Mouse (Mus musculus) layer of hippocampus, postnatal 36 days (tissue): ENCODE data around the gene Arrdc4. TPM values are rescaled to one million over a fixed set of nuclear protein-coding genes. Genes with fewer than 3 reads are reported as not detected.

Experiments used
- DNase-seq, 2 experiments: peaks; one replicate each; pipeline ENCODE4 v3.0.0; 2022
- total RNA-seq, 2 experiments: library from RNA; stranded (reverse); gene quantifications; 2 replicates each; pipeline ENCODE4 v1.2.3; 2021

Arrdc4 gene
- total RNA-seq, 2 experiments from 2014 or later, result 13.6 to 14.6 TPM

DNA sequence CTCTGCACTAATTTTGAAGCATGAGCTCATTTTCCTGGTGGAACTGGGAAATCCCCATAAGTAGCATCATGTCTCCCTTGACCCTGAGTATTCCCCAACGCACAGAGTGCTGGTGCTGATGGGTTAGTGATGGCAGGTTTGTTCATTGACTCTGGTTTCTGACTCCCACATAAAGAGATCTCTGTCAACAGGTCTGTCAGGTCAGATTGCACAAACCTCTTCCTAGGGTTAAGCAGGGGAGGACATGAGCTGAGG lies 39.8 kb downstream of the Arrdc4 start:
- DNase-seq, result no peak

DNA sequence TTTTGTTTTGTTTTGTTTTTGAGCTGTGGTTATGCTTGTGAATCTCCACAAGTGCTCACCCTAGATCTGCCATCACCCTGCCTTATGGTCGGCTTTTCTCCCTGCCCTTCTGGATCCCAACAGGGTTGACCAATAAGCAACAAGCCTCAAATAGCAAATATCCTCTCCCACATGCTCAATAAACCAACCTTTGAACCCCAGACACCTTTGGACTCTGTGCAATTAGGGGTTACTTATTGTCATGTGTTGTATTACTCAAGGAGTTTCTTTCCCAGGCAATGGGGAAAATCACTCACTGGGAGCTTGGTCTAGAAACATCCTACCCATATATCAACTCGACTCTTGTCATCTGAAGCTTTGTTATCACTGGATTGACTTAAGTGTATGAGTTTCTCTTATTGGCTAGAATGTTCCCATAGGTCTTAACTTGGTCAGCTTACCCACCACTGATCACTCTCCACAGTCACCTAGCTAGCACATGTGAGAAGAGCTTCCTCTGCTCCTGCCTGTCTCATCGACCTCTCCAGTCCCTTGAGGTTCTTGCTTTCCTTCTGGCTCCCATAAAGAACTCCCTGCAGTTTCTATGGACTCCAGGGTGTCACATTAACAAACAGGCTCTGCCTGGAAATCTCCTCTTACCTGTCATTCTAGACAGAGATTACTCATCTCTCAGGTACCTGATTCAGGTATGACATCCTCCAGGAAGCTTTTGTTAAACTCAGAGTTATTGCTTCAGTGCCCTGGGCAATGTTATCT lies 40.3 kb downstream of the Arrdc4 start:
- DNase-seq, result no peak

DNA sequence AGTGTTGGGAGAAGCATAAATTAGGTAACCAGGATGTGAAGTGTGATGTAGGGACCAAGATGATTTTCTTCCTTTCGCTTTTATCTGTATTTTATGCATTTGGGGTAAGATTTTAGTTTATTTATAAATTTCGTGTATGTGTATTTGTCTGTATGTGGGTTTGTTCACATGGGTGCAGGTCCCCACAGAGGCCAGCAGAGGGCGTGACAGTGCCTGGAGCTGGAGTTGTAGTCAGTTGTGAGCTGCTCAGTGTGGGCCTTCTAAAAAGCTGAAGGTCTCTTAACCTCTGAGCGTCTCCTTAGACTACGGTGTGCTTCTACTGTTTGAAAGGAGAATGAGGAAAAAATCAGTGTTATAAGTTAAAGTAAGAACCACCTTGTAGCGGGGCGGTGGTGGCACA lies 43.9 kb downstream of the Arrdc4 start:
- no peak for DNase-seq

DNA sequence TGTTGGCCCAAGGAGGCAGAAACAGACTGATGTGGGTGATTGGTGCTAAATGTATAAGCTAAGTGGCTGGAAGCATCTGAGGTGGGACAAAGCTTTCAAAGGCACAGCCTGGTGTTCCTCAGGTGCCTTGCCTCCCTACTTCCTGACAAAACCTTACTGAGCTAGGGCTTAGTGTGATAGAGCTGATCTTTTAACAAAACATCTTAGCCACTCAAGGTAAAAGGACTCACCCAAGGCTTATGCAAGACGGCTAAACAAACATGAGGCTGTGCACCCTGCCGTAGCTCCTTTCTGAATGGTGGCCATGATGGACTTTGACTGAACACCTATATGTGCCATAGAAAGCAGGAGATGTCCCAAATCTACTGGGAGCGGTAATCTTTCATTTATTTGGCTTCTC lies 51.7 kb downstream of the Arrdc4 start:
- DNase-seq, result no peak

DNA sequence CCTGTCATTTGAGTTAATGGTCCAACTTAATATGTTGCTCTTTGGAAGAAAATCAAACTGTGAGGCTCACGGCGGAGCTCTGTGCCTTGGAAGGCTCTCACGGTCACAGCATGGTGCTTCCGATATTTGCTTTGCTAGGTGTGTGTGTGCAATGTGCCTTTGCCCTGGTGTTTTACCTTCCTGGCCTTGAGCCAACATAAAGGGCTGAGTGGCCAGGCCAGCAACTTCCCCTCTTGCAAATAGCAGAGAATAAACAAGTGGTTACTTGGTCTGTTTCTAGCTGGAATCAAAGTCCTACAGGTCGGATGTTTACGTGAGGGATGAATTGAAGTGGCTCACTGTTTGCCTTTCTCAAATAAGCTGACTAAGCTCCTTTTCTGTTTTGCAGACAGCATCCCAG lies 52.1 kb downstream of the Arrdc4 start:
- no peak for DNase-seq

DNA sequence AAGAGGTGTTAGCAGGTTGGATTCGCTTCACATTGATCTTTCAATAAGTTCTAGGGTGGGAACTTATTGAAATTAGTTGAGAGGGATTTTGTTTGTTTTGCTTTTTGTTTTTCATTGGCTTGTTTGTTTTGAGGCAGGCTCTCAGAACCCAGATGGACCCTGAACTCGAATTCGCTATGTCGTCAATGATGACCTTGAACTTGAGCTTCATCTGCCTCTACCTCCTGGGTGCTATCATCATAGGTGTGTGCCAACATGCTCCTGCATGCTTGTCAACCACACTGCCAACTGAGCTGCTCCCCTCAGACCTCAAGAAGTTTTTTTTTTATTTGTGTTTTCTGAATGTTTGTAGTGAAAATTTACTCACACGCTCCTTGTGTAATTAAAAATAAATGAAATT lies 52.6 kb downstream of the Arrdc4 start:
- DNase-seq, result no peak

DNA sequence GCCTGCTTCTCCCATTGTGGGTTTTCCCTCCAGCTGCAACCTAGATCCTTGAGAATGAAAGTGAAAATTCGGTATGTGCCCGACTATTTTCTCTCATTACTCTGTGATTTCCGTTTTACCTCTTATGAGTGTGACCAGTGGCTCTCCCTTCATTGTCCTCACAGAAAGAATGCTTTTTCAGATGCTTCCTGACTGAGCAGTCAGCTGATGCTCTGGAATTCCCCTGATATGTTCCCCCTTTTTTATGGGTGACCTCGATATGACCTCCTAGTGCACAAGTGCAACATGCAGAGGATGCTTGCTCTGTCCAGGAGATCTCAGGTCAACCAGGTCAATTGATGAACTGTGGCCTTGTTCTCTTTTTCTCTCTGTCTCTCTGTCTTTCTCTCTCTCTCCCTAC lies 56.3 kb downstream of the Arrdc4 start:
- no peak for DNase-seq

DNA sequence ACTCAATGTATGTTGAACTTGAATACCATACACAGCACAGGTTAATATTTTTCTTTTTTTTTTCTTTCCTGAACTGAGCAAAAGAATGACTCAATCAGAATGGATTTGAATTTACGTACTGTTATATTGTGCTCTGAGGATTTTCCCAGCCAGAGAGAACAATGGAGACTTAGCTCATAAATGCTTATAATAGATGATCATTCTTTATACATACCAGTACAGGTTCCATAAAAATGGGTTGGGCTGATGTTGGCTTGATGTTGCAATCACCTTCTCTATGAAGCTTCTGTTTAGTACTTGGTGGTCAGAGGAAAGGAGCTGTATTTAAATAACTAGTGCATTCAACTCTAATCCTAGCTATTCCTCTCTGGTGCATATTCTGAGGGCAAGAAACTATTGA lies 57.6 kb downstream of the Arrdc4 start:
- DNase-seq, result no peak

DNA sequence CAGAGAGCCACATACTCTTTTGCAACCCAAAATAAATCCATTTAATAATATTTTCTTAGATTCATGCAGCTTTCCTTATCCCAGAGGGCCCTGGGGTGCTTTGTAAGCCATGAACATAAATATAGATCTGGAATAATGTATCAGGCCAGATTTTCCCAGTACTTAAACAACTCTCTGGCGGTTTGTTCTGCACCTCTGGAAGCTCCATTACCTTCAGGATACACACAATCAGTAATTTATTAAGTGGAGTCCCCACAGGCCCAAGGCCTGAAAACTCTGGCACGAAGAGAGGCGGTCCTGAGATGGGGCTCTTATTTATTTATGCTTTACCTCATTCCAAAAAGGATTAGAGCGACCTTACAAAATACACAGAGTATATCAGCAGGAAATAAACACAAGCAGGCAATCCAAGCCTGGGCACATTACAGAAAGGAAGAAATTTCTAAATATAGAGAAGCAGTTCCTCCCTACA lies 61.9 kb downstream of the Arrdc4 start:
- DNase-seq, result no peak
